Mouse (Mus musculus) megakaryocyte-erythroid progenitor cell, adult 5-6 weeks (primary cell): Measurements from ENCODE around the gene Slc17a2. TPM values are rescaled to one million over a fixed set of nuclear protein-coding genes. Genes with fewer than 3 reads are reported as not detected.
"Not testable (repeated sequence)": the region's sequence is repeated elsewhere in the genome, so short reads cannot be mapped to it uniquely, and the experiment has no call there.

Source experiments
- ATAC-seq: replicated peaks from 2 replicates; pipeline ENCODE4 v1.8.0; 2016; ENCODE audit warnings: mild to moderate bottlenecking, inconsistent platforms; ENCODE audit not compliant: severe bottlenecking, poor library complexity, low FRiP score, low TSS enrichment
- total RNA-seq, 2 experiments: library from RNA; stranded (forward) in 1 of 2; stranded (reverse) in 1 of 2; fragments of 200-1000, 215-1000 nt in 1 of 2; fragments of >200 nt in 1 of 2; fragmentation: Nextera tagmentation in 1 of 2; gene quantifications; 2 replicates each; pipeline ENCODE4 v1.2.3; 2014 to 2017

The Slc17a2 gene
- total RNA-seq (2014; fragmentation: Nextera tagmentation) (not detected in 2 replicates), total RNA-seq (2017) (not detected in 2 replicates)

DNA sequence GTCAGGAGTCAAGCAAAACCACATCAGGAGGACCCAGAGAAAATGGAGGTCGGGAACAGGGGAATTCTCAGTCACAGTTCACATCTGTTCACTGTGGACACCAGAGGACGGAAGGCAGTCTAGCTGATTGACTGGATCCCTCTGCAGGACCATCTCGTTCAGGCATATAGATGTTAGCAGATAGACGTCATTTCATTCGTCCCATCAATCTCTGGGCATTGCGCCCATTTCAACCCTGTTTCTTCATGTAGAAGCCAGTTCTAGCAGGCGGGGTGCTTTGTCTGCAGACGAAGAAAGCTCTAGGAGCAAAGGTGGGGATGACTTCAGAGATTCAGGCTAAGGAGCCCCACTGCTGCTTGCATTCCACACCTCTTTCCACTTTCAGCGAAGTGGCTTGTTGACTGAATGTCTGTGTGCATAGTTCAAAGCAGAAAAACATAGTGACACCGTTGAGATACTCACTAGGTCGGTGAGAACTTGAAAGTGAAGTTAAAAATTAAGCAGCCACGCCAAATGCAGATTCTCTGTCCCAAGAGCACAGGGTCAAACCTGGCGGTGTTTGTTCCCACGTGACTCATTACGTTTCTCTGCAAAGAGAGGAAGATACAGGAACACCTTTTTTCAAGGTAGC lies at the start of gene Slc17a2:
Gene Slc17a2 (plus strand): TSS at position 572 of the 631 bp plus-strand sequence.
- ATAC-seq = no peak

- ATAC-seq = peak; percentile 38
Observed at GRCm38 (mm10) chr13:23757211-23757773, 49.5 kb upstream of the Slc17a2 start.

GRCm38 (mm10) chr13:23757921-23758320 lies 48.9 kb upstream of the Slc17a2 start:
- ATAC-seq = no peak

GRCm38 (mm10) chr13:23759251-23759771 lies 47.5 kb upstream of the Slc17a2 start:
- no peak for ATAC-seq

DNA sequence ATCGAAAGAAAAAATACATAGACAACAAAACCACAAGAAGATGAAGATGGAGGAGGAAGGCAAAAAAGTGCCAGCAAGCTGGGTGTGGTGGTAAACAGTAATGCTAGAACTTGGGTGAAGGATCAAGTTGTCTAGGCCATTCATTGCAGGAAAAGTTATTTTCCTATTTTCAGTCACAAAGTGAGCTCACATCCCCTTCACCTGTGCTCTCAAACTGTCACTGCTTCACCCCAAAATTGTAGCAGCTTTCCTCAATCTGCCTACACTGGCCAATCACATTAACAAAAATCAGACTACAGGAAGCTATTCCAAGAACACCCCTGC lies 46.9 kb upstream of the Slc17a2 start:
- no peak for ATAC-seq

DNA sequence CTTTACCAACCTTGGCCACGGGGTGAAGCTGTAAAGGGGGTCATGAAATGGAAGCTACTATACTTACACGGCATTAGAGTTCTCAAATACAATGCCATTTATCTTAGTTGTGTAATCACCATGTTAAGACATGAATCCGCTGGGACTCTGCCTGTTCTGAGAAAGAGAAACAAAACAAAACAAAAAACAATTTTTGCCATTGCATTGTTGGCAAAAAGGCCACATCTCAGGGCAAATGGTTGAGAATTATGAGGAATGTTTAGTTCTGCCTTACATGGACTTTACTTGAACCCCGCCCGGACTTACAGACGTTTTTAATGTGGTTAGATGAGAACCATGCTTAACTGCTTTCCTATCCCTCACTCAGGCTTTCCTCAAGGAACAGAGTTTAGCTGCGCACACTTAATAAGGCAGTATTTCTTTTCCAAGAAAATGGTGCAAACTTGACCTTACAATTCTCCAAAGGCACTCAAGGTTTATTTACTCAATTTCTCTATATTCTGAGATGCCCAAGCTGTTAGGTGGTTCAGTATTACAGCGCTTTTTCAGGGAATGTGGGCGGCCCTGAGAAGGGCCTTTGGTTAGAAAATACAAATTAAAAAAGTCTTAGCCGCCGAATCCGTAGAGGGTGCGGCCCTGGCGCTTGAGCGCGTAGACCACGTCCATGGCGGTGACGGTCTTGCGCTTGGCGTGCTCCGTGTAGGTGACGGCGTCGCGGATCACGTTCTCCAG lies 46.4 kb upstream of the Slc17a2 start:
- ATAC-seq = no peak

DNA sequence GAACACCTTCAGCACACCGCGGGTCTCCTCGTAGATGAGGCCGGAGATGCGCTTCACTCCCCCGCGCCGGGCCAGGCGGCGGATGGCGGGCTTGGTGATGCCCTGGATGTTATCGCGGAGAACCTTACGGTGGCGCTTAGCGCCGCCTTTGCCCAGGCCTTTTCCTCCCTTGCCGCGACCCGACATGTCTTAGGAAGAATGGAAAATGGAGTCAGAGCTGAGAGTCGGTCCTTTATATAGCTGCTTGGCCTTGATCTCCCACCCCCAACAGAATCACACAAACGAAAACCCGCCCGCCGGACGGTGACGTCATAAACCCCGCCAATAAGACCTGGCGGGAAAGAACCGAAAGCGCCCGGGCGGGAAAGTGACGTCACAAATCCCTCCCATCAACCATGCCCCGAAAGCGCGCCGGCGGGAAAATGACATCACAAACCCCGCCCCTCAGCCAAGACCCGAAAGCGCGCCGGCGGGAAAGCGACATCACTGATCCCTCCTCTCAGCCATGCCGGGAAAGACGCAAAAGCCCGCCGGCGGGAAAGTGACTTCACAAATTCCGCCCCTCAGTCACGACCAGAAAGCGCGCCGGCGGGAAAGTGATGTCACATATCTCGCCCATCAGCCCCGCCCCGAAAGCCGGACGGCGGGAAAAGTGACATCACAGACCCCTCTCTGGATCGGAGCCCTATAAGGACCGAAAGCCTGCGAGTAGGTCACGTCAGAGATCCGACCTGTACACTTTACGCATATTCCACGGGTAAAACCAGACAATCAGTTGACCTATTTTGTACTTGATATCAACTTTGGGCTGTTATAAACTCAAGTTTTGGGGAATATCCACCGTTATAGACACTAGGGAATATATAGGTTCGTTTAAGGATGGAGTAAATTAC lies 45.6 kb upstream of the Slc17a2 start, which contains the start of gene Hist1h4a:
Gene Hist1h4a (minus strand): TSS at position 259 of the 893 bp plus-strand sequence.
- peak; percentile 42 for ATAC-seq

DNA sequence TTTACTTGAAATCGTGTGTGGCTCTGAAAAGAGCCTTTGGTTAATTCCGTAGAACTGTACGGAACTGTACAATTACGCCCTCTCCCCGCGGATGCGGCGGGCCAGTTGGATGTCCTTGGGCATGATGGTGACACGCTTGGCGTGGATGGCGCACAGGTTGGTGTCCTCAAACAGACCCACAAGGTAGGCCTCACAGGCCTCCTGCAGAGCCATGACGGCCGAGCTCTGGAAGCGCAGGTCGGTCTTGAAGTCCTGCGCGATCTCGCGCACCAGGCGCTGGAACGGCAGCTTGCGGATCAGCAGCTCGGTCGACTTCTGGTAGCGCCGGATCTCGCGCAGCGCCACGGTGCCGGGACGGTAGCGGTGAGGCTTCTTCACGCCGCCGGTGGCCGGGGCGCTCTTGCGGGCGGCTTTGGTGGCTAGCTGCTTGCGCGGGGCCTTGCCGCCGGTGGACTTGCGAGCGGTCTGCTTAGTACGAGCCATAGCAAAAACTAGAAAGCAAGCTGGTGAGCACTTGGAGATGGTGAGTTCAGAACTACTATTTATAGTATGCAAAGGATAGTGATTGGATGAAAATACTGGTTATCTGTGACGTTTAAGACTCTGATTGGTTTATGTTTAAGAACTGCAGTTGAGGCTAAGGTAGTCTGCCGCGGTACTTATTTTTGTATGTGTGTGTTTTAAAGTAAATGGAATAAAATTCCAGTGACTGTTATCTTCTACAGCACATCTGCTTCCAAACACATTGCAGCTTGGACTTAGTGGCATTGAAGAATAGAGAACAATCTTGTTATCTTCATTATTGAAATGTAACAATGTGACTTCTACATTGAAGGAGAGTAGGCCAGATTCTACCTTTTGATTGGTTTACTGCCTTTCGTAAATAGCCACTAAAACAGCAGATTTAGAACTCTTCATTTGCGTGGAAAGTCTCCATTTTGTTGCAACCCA lies 44.6 kb upstream of the Slc17a2 start, which contains the start of gene Hist1h3a:
Gene Hist1h3a (minus strand): TSS at position 516 of the 951 bp plus-strand sequence.
- peak; percentile 40 for ATAC-seq

GRCm38 (mm10) chr13:23763242-23763585 lies 43.6 kb upstream of the Slc17a2 start:
- ATAC-seq = no peak

DNA sequence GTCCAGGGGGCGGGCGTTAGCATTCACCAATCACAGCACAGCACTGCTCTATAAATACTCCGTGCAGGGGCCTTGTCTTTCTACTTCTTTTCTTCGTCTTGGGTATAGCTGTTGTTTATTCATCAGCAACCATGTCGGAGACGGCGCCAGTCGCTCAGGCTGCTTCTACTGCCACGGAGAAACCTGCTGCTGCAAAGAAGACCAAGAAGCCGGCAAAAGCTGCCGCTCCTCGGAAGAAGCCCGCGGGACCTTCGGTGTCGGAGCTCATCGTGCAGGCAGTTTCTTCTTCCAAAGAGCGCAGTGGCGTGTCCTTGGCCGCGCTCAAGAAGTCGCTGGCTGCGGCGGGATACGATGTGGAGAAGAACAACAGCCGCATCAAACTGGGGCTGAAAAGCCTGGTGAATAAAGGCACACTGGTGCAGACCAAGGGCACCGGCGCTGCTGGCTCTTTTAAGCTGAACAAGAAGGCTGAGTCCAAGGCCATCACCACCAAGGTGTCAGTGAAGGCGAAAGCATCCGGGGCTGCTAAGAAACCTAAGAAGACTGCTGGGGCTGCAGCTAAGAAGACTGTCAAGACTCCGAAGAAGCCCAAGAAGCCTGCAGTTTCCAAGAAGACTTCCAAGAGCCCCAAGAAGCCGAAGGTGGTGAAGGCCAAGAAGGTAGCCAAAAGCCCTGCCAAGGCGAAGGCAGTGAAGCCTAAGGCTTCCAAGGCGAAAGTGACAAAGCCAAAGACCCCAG lies 43.0 kb upstream of the Slc17a2 start, which contains the start of gene Hist1h1a:
Gene Hist1h1a (plus strand): TSS at position 81 of the 738 bp plus-strand sequence.
- peak; percentile 43 for ATAC-seq

GRCm38 (mm10) chr13:23764324-23765171 lies 42.2 kb upstream of the Slc17a2 start:
- no peak for ATAC-seq

DNA sequence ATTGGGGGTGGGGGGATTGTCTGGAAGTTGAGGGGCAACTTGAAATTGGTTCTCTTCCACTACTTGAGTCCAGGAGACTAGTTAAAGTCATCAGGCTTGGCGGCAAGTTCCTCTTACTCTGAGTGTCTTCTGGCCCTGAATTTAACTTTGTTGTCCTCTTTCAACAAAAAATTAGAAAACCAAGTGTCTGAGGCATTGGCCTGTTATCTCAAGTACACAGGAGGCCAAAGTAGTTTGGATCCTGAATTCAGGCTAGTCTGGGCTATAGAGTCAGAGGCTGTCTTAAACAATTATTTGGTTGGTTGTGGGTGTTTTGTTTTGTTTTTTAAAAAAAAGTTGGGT lies 41.6 kb upstream of the Slc17a2 start:
- ATAC-seq = no peak

DNA sequence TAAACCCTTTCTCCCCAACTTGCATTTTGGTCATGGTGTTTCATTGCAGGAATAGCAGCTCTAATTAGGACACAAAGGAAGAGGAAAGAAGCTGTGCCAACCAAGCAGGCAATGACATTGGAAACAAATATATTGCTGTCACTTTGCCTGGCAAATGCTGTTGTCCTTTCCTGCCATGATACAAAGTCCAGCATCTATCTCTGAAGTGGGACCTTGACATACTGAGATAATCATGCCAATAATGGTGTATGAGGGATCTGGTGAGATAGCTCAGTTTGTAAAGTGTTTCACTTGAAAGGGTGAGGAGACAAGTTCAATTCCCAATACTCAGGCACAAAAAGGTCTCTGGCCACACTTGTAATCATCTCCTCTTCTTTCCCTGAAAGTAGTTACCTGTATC lies 40.0 kb upstream of the Slc17a2 start:
- ATAC-seq = no peak

- ATAC-seq = no peak
Observed at GRCm38 (mm10) chr13:23768834-23769397, 37.9 kb upstream of the Slc17a2 start.

DNA sequence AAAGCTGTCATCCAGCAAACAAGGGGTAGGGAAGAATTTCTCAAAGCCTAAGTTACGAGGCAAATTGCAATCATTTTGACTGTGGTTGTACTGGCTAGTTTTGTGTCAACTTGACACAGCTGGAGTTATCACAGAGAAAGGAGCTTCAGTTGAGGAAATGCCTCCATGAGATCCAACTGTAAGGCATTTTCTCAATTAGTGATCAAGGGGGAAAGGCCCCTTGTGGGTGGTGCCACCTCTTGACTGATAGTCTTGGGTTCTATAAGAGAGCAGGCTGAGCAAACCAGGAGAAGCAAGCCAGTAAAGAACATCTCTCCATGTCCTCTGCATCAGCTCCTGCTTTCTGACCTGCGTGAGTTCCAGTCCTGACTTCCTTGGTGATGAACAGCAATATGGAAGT lies 37.2 kb upstream of the Slc17a2 start, which contains the start of gene Trim38:
Gene Trim38 (plus strand): TSS at position 301 of the 400 bp plus-strand sequence.
- ATAC-seq = not testable (repeated sequence)

GRCm38 (mm10) chr13:23772561-23773313 lies 34.1 kb upstream of the Slc17a2 start:
- peak; percentile 88 for ATAC-seq
